9 mouse cellular contexts compared by ENCODE assay signal in the genomic region with DNA sequence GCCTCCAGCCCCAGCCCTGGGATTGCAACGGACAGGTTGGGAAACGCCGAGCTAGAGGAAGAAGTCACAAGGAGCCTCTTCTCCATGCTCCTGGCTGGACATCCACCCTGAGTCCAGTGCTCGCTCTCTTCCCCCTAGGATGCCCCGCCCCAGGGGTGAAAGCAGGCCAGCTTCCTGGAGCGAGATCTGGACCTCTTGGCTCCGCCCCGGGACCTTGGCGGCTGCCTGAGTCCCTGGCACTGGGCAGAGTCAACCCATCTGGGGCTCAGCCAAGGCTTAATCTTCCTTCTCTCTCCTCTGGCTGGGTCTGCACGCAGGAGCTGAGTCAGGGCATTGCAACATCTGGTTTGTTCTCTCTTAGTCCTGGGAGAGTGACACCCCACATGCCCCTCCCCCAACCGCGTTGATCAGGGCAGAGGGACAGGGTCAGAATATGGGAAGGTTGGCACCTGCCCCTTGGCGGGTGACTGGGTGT. TPM values are rescaled to one million over a fixed set of nuclear protein-coding genes. Genes with fewer than 3 reads are reported as not detected.
A peak's percentile ranks its signal among the peaks of the same experiment; 100 is the strongest.
DNase-seq lines count a peak whose midpoint lies in the region; ATAC-seq and TF ChIP-seq lines count a peak whose summit lies in the region.
"Had no signal": no experiment of that assay in that cellular context is flagged by ENCODE, and none has a peak within 500 bp of the region (broad histone marks: within the 10 kb centered on the region; RNA-seq: fewer than 3 reads in every experiment).

No protein-coding gene starts in this region.

- TF ChIP-seq CTCF in kidney, adult 2 months (conservative IDR thresholded peaks at IDR 0.05; ENCODE audit: insufficient read depth, insufficient read length, low read depth, low read length) = no peak
- no peak for TF ChIP-seq CTCF in lung, postnatal 0 days (IDR thresholded peaks at IDR 0.05)

- DNase-seq in frontal cortex, postnatal 10 days (ENCODE audit: low spot score in 2 of 2) = peak; percentile 28 to 37
- DNase-seq in frontal cortex, postnatal 36 days (ENCODE audit: low spot score in 2 of 2) = no peak
- DNase-seq in adipocyte (ENCODE audit: low spot score) = peak; percentile 97
- DNase-seq in gonadal fat pad, adult 2 months (ENCODE audit: low read depth) = peak; percentile 87
- DNase-seq in kidney, adult 2 months = peak; percentile 97
- peak; percentile 97 for DNase-seq in lung, postnatal 0 days (ENCODE audit: low spot score)
- peak; percentile 88 for DNase-seq in testis, postnatal 14 days (ENCODE audit: low spot score)
- DNase-seq in midbrain, embryonic 10.5 days (ENCODE audit: low spot score) = no peak

- H3K36me3 ChIP-seq in kidney, adult 2 months (ENCODE audit: control insufficient read depth, insufficient read depth, low read length) = no peaks in the 10 kb centered on the region
- H3K36me3 ChIP-seq in lung, postnatal 0 days (ENCODE audit: insufficient read depth, low read length) = no peaks in the 10 kb centered on the region
- H3K36me3 ChIP-seq in midbrain, embryonic 10.5 days = no peaks in the 10 kb centered on the region

- H3K4me1 ChIP-seq in kidney, adult 2 months (ENCODE audit: control insufficient read depth, insufficient read depth, low read length) = peaks cover 11% of the 10 kb centered on the region; the same call in 1 of the 2 replicates
- peaks cover 15% of the 10 kb centered on the region for H3K4me1 ChIP-seq in lung, postnatal 0 days (ENCODE audit: insufficient read depth, low read depth, low read length)
- peaks cover 7% of the 10 kb centered on the region for H3K4me1 ChIP-seq in midbrain, embryonic 10.5 days

- no peak overlapping the region for H3K4me3 ChIP-seq in kidney, adult 2 months (ENCODE audit: insufficient read depth, low read depth, low read length)
- H3K4me3 ChIP-seq in lung, postnatal 0 days (ENCODE audit: low read depth, low read length) = no peak overlapping the region
- H3K4me3 ChIP-seq in midbrain, embryonic 10.5 days = no peak overlapping the region
- H3K4me3 ChIP-seq: layer of hippocampus, adult 2 months had no signal

- peak; percentile 80 for TF ChIP-seq EP300 in lung, postnatal 0 days (IDR thresholded peaks at IDR 0.05)

- no peak for TF ChIP-seq POLR2A in kidney, adult 2 months (IDR thresholded peaks at IDR 0.05; ENCODE audit: low read depth, low read length)

- H3K9ac ChIP-seq in lung, postnatal 0 days (replicated peaks; ENCODE audit: low read depth) = no peak overlapping the region

- ATAC-seq in lung, postnatal 0 days = peak; percentile 95

- H3K27ac ChIP-seq in kidney, adult 2 months (ENCODE audit: insufficient read depth, low read depth, low read length) = peak overlapping the region; percentile 32
- peak overlapping the region; percentile 47 for H3K27ac ChIP-seq in lung, postnatal 0 days (ENCODE audit: low read length)
- H3K27ac ChIP-seq in midbrain, embryonic 10.5 days (replicated peaks) = no peak overlapping the region
- H3K27ac ChIP-seq: layer of hippocampus, adult 2 months had no signal

- no peaks in the 10 kb centered on the region for H3K9me3 ChIP-seq in lung, postnatal 0 days (ENCODE audit: low read length)
- no peaks in the 10 kb centered on the region for H3K9me3 ChIP-seq in midbrain, embryonic 10.5 days (replicated peaks)

- H3K27me3 ChIP-seq in kidney, adult 2 months (replicated peaks; ENCODE audit: control insufficient read depth, insufficient read depth, low read length) = no peaks in the 10 kb centered on the region
- H3K27me3 ChIP-seq in lung, postnatal 0 days (replicated peaks; ENCODE audit: insufficient read depth, low read length) = no peaks in the 10 kb centered on the region
- peaks cover 11% of the 10 kb centered on the region; the same call in 1 of the 2 replicates for H3K27me3 ChIP-seq in midbrain, embryonic 10.5 days (ENCODE audit: low read depth, poor library complexity, severe bottlenecking)

- peak overlapping the region; percentile 32 for H3K4me2 ChIP-seq in lung, postnatal 0 days (replicated peaks; ENCODE audit: low read depth, low read length)

- 11% methylated on average over 13 of the region's 13 CpGs for WGBS in kidney, adult 2 months
- WGBS in lung, postnatal 0 days = 9% methylated on average over 13 of the region's 13 CpGs
- WGBS in midbrain, embryonic 10.5 days = 33% methylated on average over 13 of the region's 13 CpGs

RNA-seq across cellular contexts. Expression of a gene that starts 8.1 kb away (rescaled TPM):
- polyA plus RNA-seq in gonadal fat pad, adult 2 months (2012; rRNA removed) = 10.5 and 11.8 TPM in 2 replicates
- polyA plus RNA-seq in kidney, adult 2 months (2012; rRNA removed) = 10.3 and 14.4 TPM in 2 replicates
- 8.3 and 20.0 TPM in 2 replicates for polyA plus RNA-seq in lung, postnatal 0 days (2015; fragmentation: Nextera tagmentation; extraction: Ambion mirVana)
- 1.1 and 1.8 TPM in 2 replicates for polyA plus RNA-seq in midbrain, embryonic 10.5 days (2016; fragmentation: Nextera tagmentation; extraction: Ambion mirVana)

RNA-seq across cellular contexts. Expression of a gene that starts 21.1 kb away (rescaled TPM):
- polyA plus RNA-seq in gonadal fat pad, adult 2 months (2012; rRNA removed) = 0.11 TPM in 1 of 2 replicates, not detected in the other
- polyA plus RNA-seq in kidney, adult 2 months (2012; rRNA removed) = 0.12 TPM in 1 of 2 replicates, not detected in the other
- polyA plus RNA-seq in lung, postnatal 0 days (2015; fragmentation: Nextera tagmentation; extraction: Ambion mirVana) = 0.12 and 0.24 TPM in 2 replicates
- polyA plus RNA-seq in midbrain, embryonic 10.5 days (2016; fragmentation: Nextera tagmentation; extraction: Ambion mirVana) = 0.14 TPM in 1 of 2 replicates, not detected in the other

RNA-seq across cellular contexts. Expression of a gene that starts 30.4 kb away (rescaled TPM):
- 0.22 and 0.57 TPM in 2 replicates for polyA plus RNA-seq in gonadal fat pad, adult 2 months (2012; rRNA removed)
- polyA plus RNA-seq in kidney, adult 2 months (2012; rRNA removed) = 0.14 and 0.16 TPM in 2 replicates
- polyA plus RNA-seq in lung, postnatal 0 days (2015; fragmentation: Nextera tagmentation; extraction: Ambion mirVana) = 0.13 and 0.18 TPM in 2 replicates
- not detected in 2 replicates for polyA plus RNA-seq in midbrain, embryonic 10.5 days (2016; fragmentation: Nextera tagmentation; extraction: Ambion mirVana)

RNA-seq across cellular contexts. Expression of a gene that starts 34.1 kb away (rescaled TPM):
- polyA plus RNA-seq in gonadal fat pad, adult 2 months (2012; rRNA removed) = 21.4 and 22.9 TPM in 2 replicates
- polyA plus RNA-seq in kidney, adult 2 months (2012; rRNA removed) = 24.4 and 32.6 TPM in 2 replicates
- 18.4 and 23.9 TPM in 2 replicates for polyA plus RNA-seq in lung, postnatal 0 days (2015; fragmentation: Nextera tagmentation; extraction: Ambion mirVana)
- 0.62 and 0.70 TPM in 2 replicates for polyA plus RNA-seq in midbrain, embryonic 10.5 days (2016; fragmentation: Nextera tagmentation; extraction: Ambion mirVana)

RNA-seq across cellular contexts. Expression of a gene that starts 57.0 kb away (rescaled TPM):
- 0.16 and 1.8 TPM in 2 replicates for polyA plus RNA-seq in gonadal fat pad, adult 2 months (2012; rRNA removed)
- polyA plus RNA-seq in kidney, adult 2 months (2012; rRNA removed) = 0.11 and 0.25 TPM in 2 replicates
- polyA plus RNA-seq in lung, postnatal 0 days (2015; fragmentation: Nextera tagmentation; extraction: Ambion mirVana) = 0.04 TPM in 1 of 2 replicates, not detected in the other
- polyA plus RNA-seq in midbrain, embryonic 10.5 days (2016; fragmentation: Nextera tagmentation; extraction: Ambion mirVana) = not detected in 2 replicates

Comparison
In these comparisons a context has a peak if more than half of its experiments do, and no peak if none do; other contexts are left out.
1. DNase-seq: peak in frontal cortex, postnatal 10 days (2 of 2), adipocyte (single experiment), gonadal fat pad, adult 2 months (single experiment), kidney, adult 2 months (single experiment), lung, postnatal 0 days (single experiment) and testis, postnatal 14 days (single experiment); none in frontal cortex, postnatal 36 days (0 of 2) and midbrain, embryonic 10.5 days (single experiment).